Mouse (Mus musculus): Measurements from ENCODE around the gene Kank1.
A peak's percentile ranks its signal among the peaks of the same experiment; 100 is the strongest.

Gene Kank1

GRCm38 (mm10) chr19:25253198-25253597, 16.4 kb downstream of the Kank1 start:
- no peak for DNase-seq

GRCm38 (mm10) chr19:25253628-25254027, 16.9 kb downstream of the Kank1 start:
- DNase-seq, result no peak

- DNase-seq, result no peak
Measured at GRCm38 (mm10) chr19:25258321-25258720, 21.5 kb downstream of the Kank1 start.

- DNase-seq, result no peak
Measured at GRCm38 (mm10) chr19:25266181-25266580, 29.4 kb downstream of the Kank1 start.

GRCm38 (mm10) chr19:25267247-25267646, 30.5 kb downstream of the Kank1 start:
- DNase-seq, result no peak

DNA sequence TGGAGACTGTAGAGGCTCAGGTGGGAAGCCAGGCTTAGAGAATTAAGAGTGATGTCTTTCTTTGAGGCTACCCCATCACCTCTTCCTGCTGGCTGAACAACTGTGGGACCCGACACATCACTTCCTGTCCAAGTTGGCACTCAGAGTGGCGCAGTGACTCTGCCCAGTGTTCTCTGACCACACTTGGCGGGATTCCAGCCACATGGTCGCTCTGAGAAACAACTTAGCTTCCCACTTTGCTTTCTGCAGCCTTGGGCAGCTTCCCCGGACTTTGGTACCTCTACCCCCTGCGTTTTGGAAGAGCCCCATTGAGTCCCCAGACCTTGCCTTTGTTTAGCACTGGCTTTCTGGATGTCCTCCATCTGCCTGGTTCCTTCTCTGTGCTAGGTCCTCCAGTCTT, 31.8 kb downstream of the Kank1 start:
- DNase-seq, result no peak

DNA sequence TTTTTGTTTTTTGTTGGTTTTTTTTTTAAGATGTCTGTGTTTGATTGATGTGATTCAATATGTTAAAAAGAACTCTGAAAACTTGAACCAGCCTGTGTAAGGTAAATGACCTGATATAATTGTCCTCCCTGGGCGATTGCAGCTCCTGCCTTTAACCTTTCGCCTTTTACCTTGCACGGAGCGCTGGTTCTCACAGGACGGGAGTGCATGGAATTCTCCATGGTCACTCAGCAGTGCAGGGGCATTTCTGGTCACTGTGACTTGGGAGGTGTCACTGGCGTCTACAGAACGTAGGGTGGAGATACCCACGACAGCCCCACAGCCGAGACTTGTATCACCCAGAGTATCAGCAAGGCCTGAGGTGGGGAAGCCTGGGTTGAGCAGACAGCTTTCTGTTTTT, 34.8 kb downstream of the Kank1 start:
- DNase-seq, result no peak

DNA sequence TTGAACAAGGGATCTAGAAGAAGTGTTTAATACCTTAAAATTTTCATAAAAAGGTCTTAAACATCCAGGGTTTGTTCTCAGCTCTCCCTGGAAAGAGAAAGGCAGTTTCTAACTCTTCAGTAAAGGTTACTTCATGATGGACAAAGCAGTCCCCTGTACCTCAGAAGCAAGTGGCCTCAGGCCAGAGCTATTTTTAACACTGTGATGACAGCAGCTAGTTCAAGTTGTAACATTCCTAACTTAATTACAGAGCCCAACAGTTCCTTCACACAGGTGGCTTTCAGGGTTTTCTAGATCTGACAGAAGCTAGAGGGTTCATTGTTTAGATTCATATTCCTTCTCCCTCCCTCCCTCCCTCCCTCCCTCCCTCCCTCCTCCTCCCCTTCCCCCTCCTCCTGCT, 36.4 kb downstream of the Kank1 start:
- DNase-seq, result no peak

DNA sequence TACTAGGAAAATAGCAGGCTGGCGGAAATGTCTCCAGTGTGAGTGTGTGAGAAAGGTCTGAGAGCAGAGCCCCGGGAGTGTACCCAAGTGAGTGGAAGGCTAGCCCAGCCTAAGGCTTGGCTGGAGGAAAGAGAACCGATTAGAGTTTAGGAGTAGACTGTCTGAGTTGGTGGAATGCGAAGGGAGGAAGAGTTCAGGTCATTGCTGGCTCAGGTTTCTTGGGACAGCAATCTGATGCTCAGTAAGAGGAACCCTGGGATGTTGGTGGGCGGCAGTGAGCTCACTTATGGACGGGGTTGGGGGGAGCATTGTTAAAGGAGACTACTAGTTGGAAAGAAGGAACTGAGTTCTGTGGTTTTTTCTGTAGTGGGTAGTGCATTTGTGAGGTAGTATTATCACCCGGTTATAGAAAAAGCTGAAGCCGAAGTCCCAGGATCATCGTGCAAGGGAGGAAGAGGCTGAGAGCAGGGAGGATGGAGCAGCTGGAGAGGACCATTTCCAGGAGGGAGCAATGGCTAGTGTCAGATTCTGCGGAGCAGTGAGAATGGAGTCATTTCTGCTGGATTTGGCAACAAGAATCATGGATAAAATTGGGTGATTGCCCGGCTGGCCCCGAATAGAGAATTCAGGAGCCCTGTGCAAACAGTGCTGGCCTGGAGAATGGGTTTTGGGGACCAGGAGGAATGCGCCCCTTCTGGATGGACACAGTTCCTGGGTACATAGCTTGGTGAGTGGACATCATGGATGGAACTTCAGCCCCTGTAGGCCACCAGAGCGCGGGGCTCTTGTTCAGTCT, 40.0 kb downstream of the Kank1 start:
- no peak for DNase-seq

DNA sequence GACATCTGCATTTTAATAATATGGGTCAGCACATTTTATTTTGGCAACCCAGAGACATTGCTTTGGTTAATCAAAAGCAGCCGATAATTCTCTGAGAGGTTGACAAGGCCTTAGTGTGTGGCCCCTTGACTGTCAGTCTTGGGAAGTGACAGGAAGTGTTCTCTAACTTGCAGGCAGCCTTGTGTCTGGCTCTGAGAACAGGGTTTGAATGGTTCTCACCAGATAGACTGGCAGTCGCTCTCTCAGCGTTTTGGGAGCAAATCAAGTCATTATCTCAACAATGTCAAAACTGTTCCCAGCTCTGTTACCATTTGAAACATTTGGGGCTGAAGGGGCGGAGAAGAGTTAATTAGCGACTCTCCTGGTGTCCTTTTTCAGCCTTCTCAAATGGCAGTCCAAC, 41.0 kb downstream of the Kank1 start:
- no peak for DNase-seq

GRCm38 (mm10) chr19:25279603-25280002, 42.8 kb downstream of the Kank1 start:
- DNase-seq, result no peak

GRCm38 (mm10) chr19:25283665-25284064, 46.9 kb downstream of the Kank1 start:
- no peak for DNase-seq

GRCm38 (mm10) chr19:25285756-25286538, 49.2 kb downstream of the Kank1 start:
- no peak for DNase-seq

DNA sequence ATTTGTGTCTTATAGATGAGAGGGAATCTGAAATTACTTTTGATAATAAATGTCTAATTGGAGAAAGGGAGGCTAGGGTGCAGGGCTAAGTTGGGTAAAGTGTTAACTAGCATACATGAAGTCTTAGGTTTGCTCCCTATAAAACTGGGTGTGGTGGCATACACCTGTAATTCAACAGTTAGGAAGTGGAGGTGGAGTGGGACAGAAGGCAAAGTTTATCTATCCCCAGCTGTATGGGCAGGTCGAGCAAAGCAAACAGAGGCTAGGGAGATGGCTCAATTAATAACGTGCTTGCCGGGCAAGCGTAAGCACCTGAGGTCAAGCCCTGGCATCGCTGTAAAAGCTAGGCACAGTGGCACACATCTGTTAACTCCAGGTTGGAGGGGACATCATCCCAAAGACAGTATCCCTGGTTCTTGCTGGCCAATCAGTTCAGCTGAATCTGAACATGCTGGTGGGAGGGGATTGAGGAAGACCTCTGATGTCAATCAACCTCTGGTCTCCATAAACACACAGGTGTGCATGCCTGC, 54.3 kb downstream of the Kank1 start:
- DNase-seq, result no peak

- DNase-seq, result no peak
Measured at GRCm38 (mm10) chr19:25295207-25295606, 58.4 kb downstream of the Kank1 start.

- no peak for DNase-seq
Measured at GRCm38 (mm10) chr19:25297269-25297668, 60.5 kb downstream of the Kank1 start.

DNA sequence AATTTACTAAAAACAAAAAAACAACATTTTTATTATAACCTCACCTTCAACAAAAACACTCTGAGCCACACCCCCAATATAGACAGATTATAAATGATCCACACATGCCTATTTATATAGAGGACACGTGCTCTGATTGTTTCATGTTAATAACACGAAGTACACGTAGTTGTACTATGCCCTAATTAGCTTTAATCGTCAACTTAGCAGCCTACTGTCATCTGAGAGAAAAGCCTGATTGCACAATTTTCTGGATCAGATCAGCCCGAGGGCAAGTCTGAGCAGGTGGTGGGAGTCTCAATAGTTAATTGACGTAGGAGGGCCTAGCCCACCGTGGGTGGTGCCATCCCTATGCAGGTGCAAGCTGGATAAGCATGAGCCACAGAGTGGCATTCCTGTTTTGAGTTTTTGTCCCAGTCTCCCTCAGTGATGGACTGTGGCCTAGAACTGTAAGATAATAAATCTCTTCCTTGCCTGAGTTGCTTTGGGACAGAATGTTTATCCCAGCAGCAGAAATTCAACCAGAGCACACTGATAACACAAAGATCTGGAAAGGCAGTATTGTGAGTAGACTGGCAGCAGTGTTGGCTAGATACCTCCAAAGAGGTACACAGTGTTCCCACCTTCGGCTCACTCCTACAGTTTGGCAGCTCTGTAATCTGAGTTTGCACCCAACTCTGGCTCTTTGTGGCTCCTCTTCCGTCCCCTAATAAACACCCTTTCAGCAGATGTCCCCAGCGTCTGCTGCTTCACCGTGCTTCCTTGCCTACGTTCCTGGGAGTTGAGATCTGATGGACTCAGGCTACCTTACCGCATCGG, 63.3 kb downstream of the Kank1 start:
- DNase-seq, result no peak

DNA sequence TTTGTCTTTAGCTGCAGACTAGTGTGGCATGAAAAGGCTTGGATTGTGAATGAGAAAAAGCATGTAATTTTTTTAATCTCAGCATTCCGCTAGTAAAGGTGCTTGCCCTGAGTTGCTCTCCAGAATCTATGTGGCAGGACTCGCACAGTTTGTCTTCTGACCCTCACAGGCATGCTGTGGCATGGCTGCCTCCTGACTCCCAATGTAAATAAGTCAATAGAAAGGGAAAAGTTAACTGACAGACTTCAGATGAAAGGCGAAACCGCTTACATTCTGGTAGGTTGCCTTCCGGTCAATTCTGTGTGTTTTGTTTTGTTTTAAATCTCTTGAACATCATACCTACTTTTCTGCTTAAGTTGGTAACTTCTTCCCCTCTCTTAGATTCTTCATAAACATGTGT, 64.4 kb downstream of the Kank1 start:
- no peak for DNase-seq

GRCm38 (mm10) chr19:25306277-25306676, 69.5 kb downstream of the Kank1 start:
- peak; percentile 19 for DNase-seq

- DNase-seq, result no peak
Measured at GRCm38 (mm10) chr19:25308156-25308555, 71.4 kb downstream of the Kank1 start.

DNA sequence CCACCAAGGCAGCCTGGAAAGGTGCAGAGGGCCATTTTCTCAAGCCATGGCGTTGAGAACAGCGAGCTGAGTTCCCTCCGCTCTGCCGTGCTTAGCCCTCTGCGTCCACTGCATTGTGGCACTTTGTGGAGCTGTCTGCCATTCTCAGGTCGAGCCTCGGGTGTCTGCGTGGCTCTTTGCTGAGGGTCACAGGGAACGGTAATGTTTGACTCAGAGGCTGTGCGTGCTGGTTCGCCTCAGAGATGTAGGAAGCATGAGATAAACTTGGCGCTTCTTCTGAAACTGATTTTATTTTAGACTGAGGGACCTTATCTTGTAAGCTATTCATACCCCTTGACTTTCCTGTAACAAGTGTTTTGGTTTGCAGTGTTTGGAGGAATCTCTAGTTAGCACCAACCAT, 72.0 kb downstream of the Kank1 start:
- DNase-seq, result no peak

DNA sequence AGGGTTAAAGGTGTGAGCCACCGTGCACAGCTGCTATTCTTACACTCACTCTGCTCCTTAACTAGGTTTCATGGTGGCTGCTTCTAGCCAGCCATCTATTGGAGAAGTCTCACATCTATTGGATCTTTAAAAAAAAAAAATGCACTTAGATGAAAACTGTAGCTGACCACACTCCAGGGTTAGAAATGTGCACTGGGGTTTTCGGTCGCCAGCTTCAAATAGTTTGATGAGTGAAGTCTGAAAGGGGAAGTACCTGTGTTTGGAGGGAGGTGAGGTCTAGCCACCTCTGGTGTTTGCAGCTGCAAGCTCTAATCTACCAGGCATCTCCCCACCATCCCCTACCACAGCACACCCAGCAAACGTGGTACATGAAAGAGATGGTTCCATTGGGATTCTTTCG, 74.2 kb downstream of the Kank1 start:
- peak; percentile 10 for DNase-seq

GRCm38 (mm10) chr19:25311626-25312025, 74.9 kb downstream of the Kank1 start:
- no peak for DNase-seq

Data from thymus, postnatal 14 days (tissue).